Mouse (Mus musculus) E14TG2a.4 (cell line): ENCODE measurements at regions not wholly inside any gene's neighbourhood (a gene's known extent, or its start where the extent isn't known, plus 50 kb on each side); places are given as distances from the start of the nearest gene placed in this dataset.

Source experiments
- H3K27me3 ChIP-seq: 2 replicates; pipeline ENCODE4 v1.6.1; 2014; ENCODE audit warnings: low read length, control low read depth; ENCODE audit not compliant: insufficient read depth
- H3K36me3 ChIP-seq: 2 replicates; pipeline ENCODE4 v1.6.1; 2014; ENCODE audit warnings: low read length, control low read depth; ENCODE audit not compliant: insufficient read depth
- H3K4me1 ChIP-seq: replicated peaks from 2 replicates; pipeline ENCODE4 v1.6.1; 2014; ENCODE audit warnings: low read depth, low read length, control low read depth
- H3K4me3 ChIP-seq: replicated peaks from 2 replicates; pipeline ENCODE4 v1.5.1; 2014; ENCODE audit warnings: mild to moderate bottlenecking, low read length
- H3K9me3 ChIP-seq: 2 replicates; pipeline ENCODE4 v1.6.1; 2014; ENCODE audit warnings: low read length, control low read depth
- CTCF ChIP-seq: conservative IDR thresholded peaks from 2 replicates; pipeline ENCODE4 v1.5.1; 2014; ENCODE audit warnings: low read length
- NANOG ChIP-seq: IDR thresholded peaks from 2 replicates; pipeline ENCODE4 v1.6.1; 2014; ENCODE audit warnings: borderline replicate concordance, low read length, mixed read lengths
- POU5F1 ChIP-seq: IDR thresholded peaks from 2 replicates; pipeline ENCODE4 v1.6.1; 2014; ENCODE audit warnings: low read length, borderline replicate concordance

- H3K4me3 ChIP-seq = no peak overlapping the region
- H3K36me3 ChIP-seq = no peaks in the 10 kb centered on the region
- H3K9me3 ChIP-seq = no peaks in the 10 kb centered on the region
- H3K27me3 ChIP-seq = no peaks in the 10 kb centered on the region
- peak; percentile 44 for TF ChIP-seq CTCF
- no peak for TF ChIP-seq NANOG
- no peak for TF ChIP-seq POU5F1
- H3K4me1 ChIP-seq = no peaks in the 10 kb centered on the region
Measured at GRCm38 (mm10) chr3:44912664-44913063, 465.5 kb upstream of the Pcdh10 start.

- Histone ChIP-seq H3K36me3 (no peaks in the 10 kb centered on the region), H3K9me3 (no peaks in the 10 kb centered on the region), H3K4me1 (no peaks in the 10 kb centered on the region), H3K4me3 (no peak overlapping the region), H3K27me3 (no peaks in the 10 kb centered on the region)
- TF ChIP-seq NANOG = no peak
- no peak for TF ChIP-seq CTCF
- TF ChIP-seq POU5F1 = no peak
Measured at GRCm38 (mm10) chr3:44914321-44914720, 463.9 kb upstream of the Pcdh10 start.
